Mouse (Mus musculus): ENCODE data around the gene Taf9b. TPM values are rescaled to one million over a fixed set of nuclear protein-coding genes. Genes with fewer than 3 reads are reported as not detected.

Gene Taf9b
- polyA plus RNA-seq, 1 experiment from 2014 or later, result 9.7 TPM

GRCm38 (mm10) chrX:106165089-106165488 is 55.9 kb downstream of the Taf9b start:
- H3K4me3 ChIP-seq (ENCODE audit: low read depth, low read length), result no peak overlapping the region
- no peak overlapping the region for H3K27ac ChIP-seq (ENCODE audit: low read depth)
- ATAC-seq (replicated peaks; ENCODE audit: low FRiP score, low TSS enrichment, low read depth) (no peak), DNase-seq (ENCODE audit: low spot score) (no peak)
- H3K9me3 ChIP-seq (ENCODE audit: control insufficient read depth, low read length), result no peaks in the 10 kb centered on the region
- H3K4me2 ChIP-seq (ENCODE audit: low read length), result no peak overlapping the region
- WGBS, result 67% methylated on average over 1 of the region's 1 CpGs
- no peak overlapping the region for H3K9ac ChIP-seq (ENCODE audit: low read length)
- no peaks in the 10 kb centered on the region for H3K36me3 ChIP-seq (ENCODE audit: control insufficient read depth, insufficient read depth, low read length)
- no peaks in the 10 kb centered on the region for H3K4me1 ChIP-seq (replicated peaks; ENCODE audit: control insufficient read depth, insufficient read depth, low read length)
- no peaks in the 10 kb centered on the region for H3K27me3 ChIP-seq (replicated peaks; ENCODE audit: control insufficient read depth, insufficient read depth, low read length)

GRCm38 (mm10) chrX:106164555-106164954 is 56.4 kb downstream of the Taf9b start:
- H3K4me2 ChIP-seq (ENCODE audit: low read length), result no peak overlapping the region
- no peak for ATAC-seq (replicated peaks; ENCODE audit: low FRiP score, low TSS enrichment, low read depth)

GRCm38 (mm10) chrX:106163995-106164394 is 57.0 kb downstream of the Taf9b start:
- Histone ChIP-seq H3K27me3 (replicated peaks; ENCODE audit: control insufficient read depth, insufficient read depth, low read length) (no peaks in the 10 kb centered on the region), H3K9ac (ENCODE audit: low read length) (no peak overlapping the region), H3K9me3 (ENCODE audit: control insufficient read depth, low read length) (no peaks in the 10 kb centered on the region), H3K4me3 (ENCODE audit: low read depth, low read length) (no peak overlapping the region), H3K36me3 (ENCODE audit: control insufficient read depth, insufficient read depth, low read length) (no peaks in the 10 kb centered on the region), H3K27ac (ENCODE audit: low read depth) (no peak overlapping the region), H3K4me1 (replicated peaks; ENCODE audit: control insufficient read depth, insufficient read depth, low read length) (no peaks in the 10 kb centered on the region), H3K4me2 (ENCODE audit: low read length) (no peak overlapping the region)
- no peak for DNase-seq (ENCODE audit: low spot score)
- WGBS, result 53% methylated on average over 5 of the region's 5 CpGs
- ATAC-seq (replicated peaks; ENCODE audit: low FRiP score, low TSS enrichment, low read depth), result no peak

More at GRCm38 (mm10) chrX:106164555-106164954, 56.4 kb downstream of the Taf9b start:
- no peaks in the 10 kb centered on the region for H3K36me3 ChIP-seq (ENCODE audit: control insufficient read depth, insufficient read depth, low read length)
- H3K9ac ChIP-seq (ENCODE audit: low read length), result no peak overlapping the region
- no peak for DNase-seq (ENCODE audit: low spot score)
- no peaks in the 10 kb centered on the region for H3K27me3 ChIP-seq (replicated peaks; ENCODE audit: control insufficient read depth, insufficient read depth, low read length)
- WGBS, result 56% methylated on average over 5 of the region's 5 CpGs
- no peak overlapping the region for H3K4me3 ChIP-seq (ENCODE audit: low read depth, low read length)
- no peaks in the 10 kb centered on the region for H3K9me3 ChIP-seq (ENCODE audit: control insufficient read depth, low read length)
- H3K27ac ChIP-seq (ENCODE audit: low read depth), result no peak overlapping the region
- no peaks in the 10 kb centered on the region for H3K4me1 ChIP-seq (replicated peaks; ENCODE audit: control insufficient read depth, insufficient read depth, low read length)

Other genes starting within 250 kb of the Taf9b start
- 59.5 and 63.6 TPM in 2 replicates for gene Magt1, start 209.3 kb downstream of the Taf9b start, polyA plus RNA-seq (2014; fragmentation: Nextera tagmentation; extraction: Ambion mirVana)
- gene Cox7b, start 205.5 kb downstream of the Taf9b start, polyA plus RNA-seq (2014; fragmentation: Nextera tagmentation; extraction: Ambion mirVana), result 440 and 472 TPM in 2 replicates
- gene Atp7a, start 193.9 kb downstream of the Taf9b start, polyA plus RNA-seq (2014; fragmentation: Nextera tagmentation; extraction: Ambion mirVana), result 30.1 and 35.9 TPM in 2 replicates
- 0.77 and 1.2 TPM in 2 replicates for gene Tlr13, start 78.0 kb downstream of the Taf9b start, polyA plus RNA-seq (2014; fragmentation: Nextera tagmentation; extraction: Ambion mirVana)
- gene Pgk1, start 34.1 kb downstream of the Taf9b start, polyA plus RNA-seq (2014; fragmentation: Nextera tagmentation; extraction: Ambion mirVana), result 473 and 482 TPM in 2 replicates
- not detected in 2 replicates for gene Fnd3c2, start 34.2 kb upstream of the Taf9b start, polyA plus RNA-seq (2014; fragmentation: Nextera tagmentation; extraction: Ambion mirVana)